Mouse (Mus musculus): ENCODE measurements around the gene Uvssa. TPM values are rescaled to one million over a fixed set of nuclear protein-coding genes. Genes with fewer than 3 reads are reported as not detected.
A peak's percentile ranks its signal among the peaks of the same experiment; 100 is the strongest.

Gene Uvssa
- polyA plus RNA-seq, 1 experiment from 2014 or later = 8.7 TPM

DNA sequence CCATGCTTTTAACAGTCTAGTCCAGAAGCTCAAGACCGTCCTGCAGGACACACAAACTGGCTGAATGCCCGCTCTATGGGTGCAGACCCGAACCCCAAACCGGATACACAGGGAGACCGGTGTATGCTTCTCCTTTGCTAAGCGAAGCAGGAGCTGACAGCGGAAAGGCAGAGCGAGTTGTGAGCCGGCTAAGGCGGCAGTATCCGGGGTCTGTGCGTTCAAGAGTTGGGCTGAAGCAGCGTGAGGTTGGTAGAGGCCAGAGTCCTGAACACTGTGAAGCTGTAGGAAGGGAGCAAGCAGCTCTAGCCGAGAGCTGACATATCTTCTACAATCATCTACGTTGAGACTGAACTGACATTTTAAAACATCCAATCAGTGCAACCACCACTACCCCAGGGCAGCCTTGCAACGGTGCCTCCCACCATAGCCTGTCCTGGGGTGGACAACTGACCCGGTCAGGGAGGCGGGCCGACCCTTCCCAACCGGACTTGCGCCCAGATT, 498 bp upstream of the Uvssa start:
- no peaks in the 10 kb centered on the region for H3K27me3 ChIP-seq (replicated peaks)
- H3K9me3 ChIP-seq = no peaks in the 10 kb centered on the region
- H3K4me2 ChIP-seq (replicated peaks) = peak overlapping the region; percentile 88
- peak overlapping the region; percentile 59 for H3K4me3 ChIP-seq
- 3% methylated on average over 21 of the region's 21 CpGs for WGBS
- peaks cover 10% of the 10 kb centered on the region for H3K4me1 ChIP-seq
- ATAC-seq (ENCODE audit: low FRiP score, low read depth) = no peak; the same call in none of the 2 replicates
- peak overlapping the region; percentile 61 for H3K9ac ChIP-seq
- peak overlapping the region; percentile 74 for H3K27ac ChIP-seq
- peaks cover 22% of the 10 kb centered on the region for H3K36me3 ChIP-seq

DNA sequence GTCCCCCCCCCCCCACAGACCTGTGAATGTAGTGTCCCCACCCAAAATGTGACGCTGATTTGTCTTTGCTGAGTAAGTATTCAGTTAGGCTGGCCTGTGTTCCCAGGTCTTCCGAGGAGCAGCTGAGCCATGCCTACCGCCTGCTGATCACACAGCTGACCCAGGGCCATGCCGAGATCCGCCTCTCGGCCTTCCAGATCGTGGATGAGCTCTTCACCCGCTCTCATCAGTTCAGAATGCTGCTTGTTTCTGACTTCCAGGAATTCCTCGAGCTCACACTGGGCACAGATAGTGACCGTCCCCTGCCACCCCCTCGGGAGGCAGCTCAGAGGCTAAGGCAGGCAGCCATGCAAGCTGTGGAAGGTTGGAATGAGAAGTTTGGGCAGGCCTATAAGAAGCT, 9.2 kb downstream of the Uvssa start:
- WGBS = 84% methylated on average over 11 of the region's 11 CpGs
- Histone ChIP-seq H3K9me3 (no peaks in the 10 kb centered on the region), H3K36me3 (peaks cover 24% of the 10 kb centered on the region), H3K4me1 (no peaks in the 10 kb centered on the region), H3K27ac (no peak overlapping the region), H3K4me2 (replicated peaks) (no peak overlapping the region), H3K4me3 (no peak overlapping the region), H3K27me3 (replicated peaks) (no peaks in the 10 kb centered on the region), H3K9ac (no peak overlapping the region)
- ATAC-seq (ENCODE audit: low FRiP score, low read depth) = no peak

DNA sequence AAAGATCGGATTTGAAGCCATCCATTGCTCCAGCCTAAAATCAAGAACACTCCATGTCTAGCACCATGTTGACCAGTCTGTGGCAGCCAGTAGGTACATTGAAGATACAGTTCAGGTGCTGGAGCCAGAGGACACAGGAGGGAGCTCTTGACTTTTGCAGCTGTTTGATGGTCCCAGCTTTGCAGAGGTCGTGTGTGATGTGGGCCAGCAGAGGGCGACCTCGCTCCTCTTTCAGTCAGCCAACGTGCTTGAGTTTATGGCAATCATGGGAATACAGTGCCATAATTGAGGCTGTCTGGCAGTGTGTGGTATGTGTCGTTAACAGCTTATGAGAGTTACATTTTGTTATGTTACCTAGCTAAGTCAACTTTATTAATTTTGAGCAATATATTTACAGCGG, 15.5 kb downstream of the Uvssa start:
- H3K27ac ChIP-seq = no peak overlapping the region
- WGBS = 19% methylated on average over 7 of the region's 7 CpGs

GRCm38 (mm10) chr5:33395693-33396092, 17.3 kb downstream of the Uvssa start:
- no peak overlapping the region for H3K9ac ChIP-seq
- H3K36me3 ChIP-seq = peaks cover 12% of the 10 kb centered on the region; the same call in 1 of the 2 replicates
- H3K4me1 ChIP-seq = peaks cover 4% of the 10 kb centered on the region; the same call in 1 of the 2 replicates
- no peak overlapping the region for H3K4me3 ChIP-seq
- WGBS = 89% methylated on average over 11 of the region's 11 CpGs
- H3K27ac ChIP-seq = no peak overlapping the region
- H3K4me2 ChIP-seq (replicated peaks) = no peak overlapping the region
- no peaks in the 10 kb centered on the region for H3K27me3 ChIP-seq (replicated peaks)
- no peak for ATAC-seq (ENCODE audit: low FRiP score, low read depth)
- H3K9me3 ChIP-seq = no peaks in the 10 kb centered on the region

More for the DNA sequence above, 15.5 kb downstream of the Uvssa start:
- ATAC-seq (ENCODE audit: low FRiP score, low read depth) = peak; percentile 58; the same call in 1 of the 2 replicates
- H3K9ac ChIP-seq = no peak overlapping the region
- no peak overlapping the region for H3K4me2 ChIP-seq (replicated peaks)
- no peak overlapping the region for H3K4me3 ChIP-seq
- peaks cover 4% of the 10 kb centered on the region; the same call in 1 of the 2 replicates for H3K4me1 ChIP-seq
- H3K27me3 ChIP-seq (replicated peaks) = no peaks in the 10 kb centered on the region
- H3K9me3 ChIP-seq = no peaks in the 10 kb centered on the region
- peaks cover 16% of the 10 kb centered on the region; the same call in 1 of the 2 replicates for H3K36me3 ChIP-seq

DNA sequence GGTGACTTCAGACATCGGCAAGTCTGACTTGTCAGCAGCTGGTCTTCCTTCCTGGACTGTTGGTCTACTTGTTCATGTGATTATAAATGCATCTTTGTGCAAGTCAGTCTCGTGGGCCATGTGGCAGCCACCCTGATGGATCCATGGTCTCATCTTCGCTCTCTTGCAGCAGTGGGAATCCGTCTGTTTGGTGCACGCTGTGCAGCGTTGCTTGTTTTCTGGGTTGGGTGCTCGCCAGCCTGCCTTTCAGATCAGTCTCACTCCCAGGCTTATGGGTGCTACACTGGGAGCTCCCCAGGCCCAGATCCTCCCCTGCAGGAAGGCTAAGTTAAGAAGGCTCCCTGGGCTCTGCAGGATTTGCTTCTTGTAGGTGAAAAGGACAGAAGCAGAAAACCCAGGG, 18.5 kb downstream of the Uvssa start:
- peaks cover 4% of the 10 kb centered on the region for H3K4me1 ChIP-seq
- ATAC-seq (ENCODE audit: low FRiP score, low read depth) = no peak
- peaks cover 3% of the 10 kb centered on the region; the same call in 1 of the 2 replicates for H3K36me3 ChIP-seq
- H3K4me3 ChIP-seq = no peak overlapping the region
- H3K4me2 ChIP-seq (replicated peaks) = no peak overlapping the region
- 82% methylated on average over 7 of the region's 7 CpGs for WGBS
- no peaks in the 10 kb centered on the region for H3K9me3 ChIP-seq
- H3K27ac ChIP-seq = no peak overlapping the region
- no peaks in the 10 kb centered on the region for H3K27me3 ChIP-seq (replicated peaks)
- H3K9ac ChIP-seq = no peak overlapping the region

GRCm38 (mm10) chr5:33400819-33401218, 22.5 kb downstream of the Uvssa start:
- Histone ChIP-seq H3K9me3 (no peaks in the 10 kb centered on the region), H3K36me3 (no peaks in the 10 kb centered on the region), H3K4me3 (no peak overlapping the region), H3K4me1 (peaks cover 4% of the 10 kb centered on the region), H3K27ac (no peak overlapping the region), H3K4me2 (replicated peaks) (no peak overlapping the region), H3K27me3 (replicated peaks) (no peaks in the 10 kb centered on the region), H3K9ac (no peak overlapping the region)
- ATAC-seq (ENCODE audit: low FRiP score, low read depth) = no peak
- 55% methylated on average over 12 of the region's 12 CpGs for WGBS

GRCm38 (mm10) chr5:33420313-33420712, 42.0 kb downstream of the Uvssa start:
- ATAC-seq (ENCODE audit: low FRiP score, low read depth) = no peak
- Histone ChIP-seq H3K27ac (no peak overlapping the region), H3K4me1 (no peaks in the 10 kb centered on the region), H3K4me2 (replicated peaks) (no peak overlapping the region), H3K9ac (no peak overlapping the region), H3K9me3 (no peaks in the 10 kb centered on the region), H3K27me3 (replicated peaks) (peaks cover 12% of the 10 kb centered on the region), H3K36me3 (peaks cover 10% of the 10 kb centered on the region; the same call in 1 of the 2 replicates), H3K4me3 (no peak overlapping the region)
- WGBS = 79% methylated on average over 3 of the region's 3 CpGs

DNA sequence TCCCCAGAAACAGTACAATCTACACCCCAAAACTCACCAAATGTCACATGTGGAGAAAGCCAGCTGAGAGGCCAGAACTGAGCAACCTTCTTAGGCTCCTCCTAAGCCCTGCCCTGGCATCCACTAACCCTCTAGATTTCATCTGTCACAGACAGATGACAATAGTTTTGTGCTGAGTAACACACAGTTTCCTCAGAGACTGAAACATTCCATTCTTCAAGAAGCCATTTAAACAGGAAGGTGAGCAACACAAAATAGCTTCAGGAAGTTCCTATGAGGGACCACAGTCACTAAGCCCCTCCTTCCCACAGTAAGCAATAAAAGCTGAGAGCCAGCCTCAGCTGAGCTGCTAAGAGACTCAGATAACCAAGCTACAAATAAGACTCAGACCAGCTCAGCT, 49.1 kb downstream of the Uvssa start:
- Histone ChIP-seq H3K4me3 (no peak overlapping the region), H3K9me3 (no peaks in the 10 kb centered on the region), H3K36me3 (no peaks in the 10 kb centered on the region), H3K27ac (no peak overlapping the region), H3K4me1 (peaks cover 11% of the 10 kb centered on the region; the same call in 1 of the 2 replicates), H3K27me3 (replicated peaks) (peaks cover 77% of the 10 kb centered on the region), H3K9ac (no peak overlapping the region), H3K4me2 (replicated peaks) (no peak overlapping the region)
- no peak for ATAC-seq (ENCODE audit: low FRiP score, low read depth)

GRCm38 (mm10) chr5:33430106-33430505, 51.8 kb downstream of the Uvssa start:
- Histone ChIP-seq H3K27me3 (replicated peaks) (peaks cover 93% of the 10 kb centered on the region), H3K9ac (no peak overlapping the region), H3K4me2 (replicated peaks) (peak overlapping the region; percentile 49), H3K9me3 (no peaks in the 10 kb centered on the region), H3K36me3 (no peaks in the 10 kb centered on the region), H3K4me1 (peaks cover 26% of the 10 kb centered on the region), H3K4me3 (0 out of 2 replicates have a peak overlapping the region, but pooled peaks have one; percentile 24), H3K27ac (no peak overlapping the region)
- ATAC-seq (ENCODE audit: low FRiP score, low read depth) = no peak
- WGBS = 2% methylated on average over 16 of the region's 16 CpGs

DNA sequence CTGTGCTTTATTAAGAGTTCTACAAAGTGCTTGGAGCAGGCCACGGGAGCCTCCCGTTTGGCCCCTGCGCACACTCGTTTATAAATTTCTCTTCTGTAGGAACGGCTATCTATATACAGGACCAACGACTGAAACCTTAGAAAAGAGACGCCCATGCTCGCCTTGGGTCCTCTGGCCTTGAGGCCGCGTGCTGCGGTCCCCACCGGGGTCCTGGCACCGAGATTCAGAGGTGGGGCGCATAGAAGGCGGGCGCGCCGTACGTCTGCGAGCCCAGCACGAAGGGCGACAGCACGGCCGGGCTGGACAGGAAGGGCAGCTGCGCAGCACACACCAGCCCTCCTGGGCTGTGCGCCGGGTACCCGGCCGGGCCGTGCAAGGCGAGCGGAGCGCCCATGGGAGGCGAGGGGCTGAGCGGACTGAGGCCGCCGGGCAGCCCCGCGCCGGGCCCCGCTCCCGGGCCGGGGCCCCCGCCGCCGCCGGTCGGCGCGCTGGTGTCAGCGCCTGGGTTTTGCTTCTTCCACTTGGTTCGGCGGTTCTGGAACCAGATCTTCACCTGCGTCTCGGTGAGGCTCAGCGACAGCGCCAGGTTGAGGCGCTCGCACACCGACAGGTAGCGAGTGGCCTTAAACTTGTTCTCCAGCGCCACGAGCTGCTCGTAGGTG, 52.3 kb downstream of the Uvssa start:
- Histone ChIP-seq H3K9ac (peak overlapping the region; percentile 44; the same call in 1 of the 2 replicates), H3K27me3 (replicated peaks) (peaks cover 94% of the 10 kb centered on the region), H3K36me3 (no peaks in the 10 kb centered on the region), H3K4me1 (peaks cover 26% of the 10 kb centered on the region), H3K27ac (no peak overlapping the region), H3K4me3 (peak overlapping the region; percentile 24), H3K9me3 (no peaks in the 10 kb centered on the region), H3K4me2 (replicated peaks) (peak overlapping the region; percentile 49)
- no peak for ATAC-seq (ENCODE audit: low FRiP score, low read depth)
- 2% methylated on average over 64 of the region's 64 CpGs for WGBS

DNA sequence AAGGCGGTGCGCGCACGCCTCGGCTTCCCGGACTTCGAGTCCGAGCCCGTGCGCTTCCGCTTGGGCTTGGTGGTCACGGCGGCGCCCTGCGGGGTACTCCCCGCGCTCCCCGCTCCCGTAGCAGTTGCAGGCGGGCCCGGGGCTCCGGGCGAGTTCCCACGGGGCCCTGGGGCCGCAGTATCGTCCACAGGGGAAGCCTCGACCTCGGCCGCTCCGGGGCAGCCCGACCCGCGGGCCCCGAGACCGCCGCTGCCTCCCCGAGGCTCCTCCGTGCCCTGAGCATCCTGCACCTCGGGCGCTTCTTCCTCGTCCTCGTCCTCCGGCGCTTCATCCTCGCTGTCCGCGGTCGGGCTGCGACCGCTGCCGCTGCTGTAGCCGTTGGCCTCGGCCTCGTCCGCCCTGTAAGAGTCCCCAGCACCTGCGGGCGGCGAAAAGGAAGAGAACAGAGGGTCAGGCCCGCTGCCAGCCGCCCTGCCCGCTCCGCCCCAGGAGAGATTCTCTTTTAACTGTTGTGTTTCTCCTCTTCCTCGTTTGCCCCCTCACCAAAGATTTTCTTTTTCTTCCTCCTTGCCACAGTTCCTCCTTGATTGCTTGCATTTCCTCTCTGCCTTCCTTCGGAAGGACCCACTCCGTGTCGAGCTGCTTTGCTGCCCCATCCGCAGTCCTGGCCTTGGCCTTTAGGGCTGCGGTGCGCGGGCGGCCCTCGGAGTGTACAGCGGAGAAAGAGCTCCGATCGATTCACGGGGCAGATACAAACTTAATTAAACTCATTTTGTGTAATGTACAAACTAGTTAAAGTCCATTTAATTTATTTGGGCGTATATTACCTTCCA, 53.0 kb downstream of the Uvssa start:
- Histone ChIP-seq H3K9ac (peak overlapping the region; percentile 44), H3K4me2 (replicated peaks) (peak overlapping the region; percentile 49), H3K4me1 (peaks cover 26% of the 10 kb centered on the region), H3K9me3 (no peaks in the 10 kb centered on the region), H3K4me3 (peak overlapping the region; percentile 24), H3K36me3 (no peaks in the 10 kb centered on the region), H3K27me3 (replicated peaks) (peaks cover 100% of the 10 kb centered on the region), H3K27ac (no peak overlapping the region)
- WGBS = under 1% methylated on average over 77 of the region's 77 CpGs
- ATAC-seq (ENCODE audit: low FRiP score, low read depth) = no peak
